Mouse (Mus musculus) liver, adult (tissue): ENCODE measurements around the gene Myzap.

Source experiments
- GATA4 ChIP-seq: IDR thresholded peaks from 2 replicates; pipeline ENCODE4 v1.6.1; 2014; ENCODE audit warnings: mild to moderate bottlenecking, low read length; ENCODE audit not compliant: insufficient replicate concordance

Myzap gene

GRCm38 (mm10) chr9:71612981-71613380 lies 20.8 kb upstream of the Myzap start:
- no peak for TF ChIP-seq GATA4

- no peak for TF ChIP-seq GATA4
Observed at GRCm38 (mm10) chr9:71611876-71612275, 19.7 kb upstream of the Myzap start.

GRCm38 (mm10) chr9:71609010-71609409 lies 16.9 kb upstream of the Myzap start:
- no peak for TF ChIP-seq GATA4

- peak; percentile 99 for TF ChIP-seq GATA4
Observed at GRCm38 (mm10) chr9:71606296-71607057, 14.3 kb upstream of the Myzap start.

GRCm38 (mm10) chr9:71604914-71605635 lies 12.9 kb upstream of the Myzap start:
- TF ChIP-seq GATA4, result no peak

GRCm38 (mm10) chr9:71599861-71600260 lies 7.7 kb upstream of the Myzap start:
- TF ChIP-seq GATA4, result no peak

GRCm38 (mm10) chr9:71596888-71597287 lies 4.7 kb upstream of the Myzap start:
- TF ChIP-seq GATA4, result no peak

- no peak for TF ChIP-seq GATA4
Observed at GRCm38 (mm10) chr9:71592577-71593285, 571 bp upstream of the Myzap start.

- no peak for TF ChIP-seq GATA4
Observed at GRCm38 (mm10) chr9:71591106-71591505, 1.1 kb downstream of the Myzap start.

- no peak for TF ChIP-seq GATA4
Observed at GRCm38 (mm10) chr9:71589771-71590170, 2.4 kb downstream of the Myzap start.

- TF ChIP-seq GATA4, result no peak
Observed at GRCm38 (mm10) chr9:71588930-71589592, 3.1 kb downstream of the Myzap start.

- TF ChIP-seq GATA4, result no peak
Observed at GRCm38 (mm10) chr9:71586408-71586807, 5.8 kb downstream of the Myzap start.

- no peak for TF ChIP-seq GATA4
Observed at GRCm38 (mm10) chr9:71582771-71583170, 9.4 kb downstream of the Myzap start.

GRCm38 (mm10) chr9:71578896-71579564 lies 13.1 kb downstream of the Myzap start:
- no peak for TF ChIP-seq GATA4

GRCm38 (mm10) chr9:71574440-71574839 lies 17.7 kb downstream of the Myzap start:
- no peak for TF ChIP-seq GATA4
